Mouse (Mus musculus) kidney, adult 2 months (tissue): Measurements from ENCODE around the gene Dok5. TPM values are rescaled to one million over a fixed set of nuclear protein-coding genes. Genes with fewer than 3 reads are reported as not detected.

Experiments used
- DNase-seq: peaks from one replicate; pipeline ENCODE4 v3.0.0; 2021
- H3K27ac ChIP-seq: fragments of 200-500 bp; 2 replicates; pipeline ENCODE4 v1.5.1; 2012; ENCODE audit warnings: low read depth, low read length, control low read depth, inconsistent platforms; ENCODE audit not compliant: insufficient read depth
- H3K27me3 ChIP-seq: fragments of 200-500 bp; replicated peaks from 2 replicates; pipeline ENCODE4 v1.6.1; 2012; ENCODE audit warnings: mild to moderate bottlenecking, moderate library complexity, low read length, inconsistent platforms; ENCODE audit not compliant: control insufficient read depth, insufficient read depth
- H3K36me3 ChIP-seq: fragments of 200-500 bp; 2 replicates; pipeline ENCODE4 v1.6.1; 2012; ENCODE audit warnings: mild to moderate bottlenecking, moderate library complexity, low read length, inconsistent platforms; ENCODE audit not compliant: control insufficient read depth, insufficient read depth
- H3K4me1 ChIP-seq: fragments of 200-500 bp; 2 replicates; pipeline ENCODE4 v1.6.1; 2011; ENCODE audit warnings: low read length; ENCODE audit not compliant: control insufficient read depth, insufficient read depth
- H3K4me3 ChIP-seq: fragments of 200-500 bp; 2 replicates; pipeline ENCODE4 v1.5.1; 2011; ENCODE audit warnings: mild to moderate bottlenecking, low read depth, low read length, control low read depth; ENCODE audit not compliant: insufficient read depth
- CTCF ChIP-seq: fragments of 200-500 bp; conservative IDR thresholded peaks from 2 replicates; pipeline ENCODE4 v1.5.1; 2011; ENCODE audit warnings: low read depth, mild to moderate bottlenecking, control low read depth, low read length, moderate library complexity, mixed read lengths; ENCODE audit not compliant: insufficient read depth, insufficient read length
- POLR2A ChIP-seq: fragments of 200-500 bp; IDR thresholded peaks from one replicate; pipeline ENCODE4 v1.6.1; 2011; ENCODE audit warnings: low read depth, low read length, control low read depth
- WGBS: fragments of 180-500 bp; shearing (Covaris S2); methylation state at CpG from one replicate; pipeline ENCODE4 v1.1.7; 2018; 5-methylcytosine and 5-hydroxymethylcytosine counted together
- polyA plus RNA-seq: library from polyadenylated mRNA; depleted of rRNA; stranded (reverse); fragments of >200 nt; gene quantifications from 2 replicates; pipeline ENCODE4 v1.2.3, GENCODE M21; 2012

Dok5 gene
- polyA plus RNA-seq, 1 experiment = 0.16 TPM

DNA sequence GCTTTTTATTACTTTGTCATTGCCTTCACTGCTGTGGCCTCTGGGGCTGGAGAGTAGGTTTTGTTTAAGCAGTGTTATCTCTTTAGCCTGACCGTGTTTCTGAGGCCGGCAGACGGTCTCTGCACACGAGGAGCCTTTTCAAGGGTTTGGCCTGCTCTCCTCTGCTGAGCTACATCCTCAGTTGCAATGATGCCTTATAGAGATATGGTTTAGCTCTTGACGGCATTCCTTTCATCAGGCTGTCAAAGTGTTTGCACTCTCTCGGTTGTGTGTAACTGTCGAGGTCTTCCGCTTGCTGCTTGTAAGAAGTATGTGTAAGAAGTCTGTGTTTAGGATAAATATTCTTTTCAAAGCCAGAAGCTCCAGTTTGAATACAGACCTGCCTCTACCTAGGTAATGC is 84.7 kb downstream of the Dok5 start:
- H3K27ac ChIP-seq = no peak overlapping the region
- WGBS = 69% methylated on average over 8 of the region's 8 CpGs
- H3K4me3 ChIP-seq = no peak overlapping the region
- H3K4me1 ChIP-seq = no peaks in the 10 kb centered on the region
- DNase-seq = no peak
- no peaks in the 10 kb centered on the region for H3K27me3 ChIP-seq
- no peak for TF ChIP-seq CTCF
- no peak for TF ChIP-seq POLR2A
- H3K36me3 ChIP-seq = no peaks in the 10 kb centered on the region

DNA sequence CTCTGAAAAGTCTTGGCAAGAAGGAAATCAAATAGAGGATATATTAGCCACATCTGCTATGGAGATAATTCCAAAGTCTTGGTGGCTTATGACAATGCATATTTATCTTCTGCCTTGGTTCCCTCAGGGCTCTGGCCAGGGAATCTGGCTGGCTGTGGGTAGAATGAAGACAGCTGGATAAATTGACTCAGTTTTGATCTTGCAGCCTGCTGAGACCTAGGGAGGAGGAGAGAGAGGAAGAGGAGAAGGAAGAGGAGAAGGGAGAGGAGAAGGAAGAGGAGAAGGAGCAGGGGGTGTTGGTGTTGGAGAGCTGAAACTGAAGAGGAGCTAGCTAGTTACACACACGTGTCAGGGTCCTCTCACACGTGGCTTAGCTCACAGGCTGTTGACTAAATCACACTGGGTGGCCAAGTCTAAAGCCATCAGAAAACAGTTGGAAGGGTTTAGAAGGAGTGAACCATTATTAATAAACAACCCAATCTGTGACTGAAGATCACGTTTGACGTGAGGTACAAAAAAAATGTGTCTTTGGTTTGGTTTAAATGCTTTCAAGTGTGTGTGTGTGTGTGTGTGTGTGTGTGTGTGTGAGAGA is 85.6 kb downstream of the Dok5 start:
- DNase-seq = no peak
- Histone ChIP-seq H3K4me1 (no peaks in the 10 kb centered on the region), H3K27me3 (no peaks in the 10 kb centered on the region), H3K4me3 (no peak overlapping the region), H3K27ac (no peak overlapping the region), H3K36me3 (no peaks in the 10 kb centered on the region)
- WGBS = 51% methylated on average over 4 of the region's 4 CpGs
- no peak for TF ChIP-seq POLR2A
- TF ChIP-seq CTCF = no peak

DNA sequence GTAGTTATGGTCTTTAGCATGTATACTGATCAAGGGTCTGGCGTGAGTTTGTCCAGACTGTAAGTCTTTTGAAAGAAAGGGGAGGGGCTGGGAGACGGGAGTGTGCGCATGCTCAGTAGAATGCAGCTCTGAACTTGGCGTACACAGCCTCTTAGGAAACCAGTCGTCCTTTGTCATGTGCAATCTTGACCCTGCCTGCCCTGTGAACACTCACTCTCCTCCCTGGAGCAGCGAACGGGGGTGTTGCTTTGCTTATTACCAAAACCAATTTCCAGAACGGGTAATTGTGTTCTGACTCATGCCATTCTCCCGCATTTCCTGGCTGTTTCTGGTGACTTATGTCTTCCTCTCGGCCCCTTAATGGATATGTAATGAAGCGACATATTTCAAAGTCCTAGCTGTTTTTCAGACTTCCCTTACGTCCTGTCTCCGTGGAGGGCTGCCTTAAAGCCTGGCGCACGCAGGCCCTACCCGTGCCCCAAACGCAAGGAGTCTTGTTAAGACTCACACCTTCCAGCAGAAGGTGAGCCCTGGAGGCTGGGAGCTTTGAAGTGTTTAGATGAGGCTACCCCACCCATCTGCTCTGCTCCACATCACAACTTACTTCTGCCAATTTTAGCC is 95.3 kb downstream of the Dok5 start:
- peak overlapping the region; percentile 83 for H3K27ac ChIP-seq
- no peaks in the 10 kb centered on the region for H3K27me3 ChIP-seq
- no peaks in the 10 kb centered on the region for H3K36me3 ChIP-seq
- WGBS = 23% methylated on average over 17 of the region's 17 CpGs
- H3K4me3 ChIP-seq = 0 out of 2 replicates have a peak overlapping the region, but pooled peaks have one; percentile 18
- no peak for TF ChIP-seq POLR2A
- TF ChIP-seq CTCF = no peak
- peak; percentile 78 for DNase-seq
- no peaks in the 10 kb centered on the region for H3K4me1 ChIP-seq

DNA sequence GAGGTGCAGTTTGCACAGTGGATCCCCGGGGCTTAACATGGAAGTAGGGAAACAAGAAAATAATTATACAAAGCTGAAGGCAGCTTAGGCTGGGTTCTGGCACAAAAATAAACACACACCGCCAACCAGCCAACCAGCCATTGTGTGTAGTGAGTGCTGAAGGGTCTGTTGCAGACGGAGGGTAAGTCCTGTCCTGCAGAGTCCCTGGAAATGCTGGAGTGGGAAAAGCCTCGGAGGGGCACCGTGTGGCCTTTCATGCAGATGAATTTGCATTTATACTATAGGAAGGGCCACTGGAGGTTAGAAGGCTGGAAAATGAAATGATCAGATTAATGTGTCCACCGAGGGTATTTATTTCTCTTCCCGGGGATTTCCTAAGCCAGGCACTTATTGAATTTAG is 97.2 kb downstream of the Dok5 start:
- DNase-seq = no peak
- Histone ChIP-seq H3K4me1 (no peaks in the 10 kb centered on the region), H3K4me3 (no peak overlapping the region), H3K27ac (no peak overlapping the region), H3K36me3 (no peaks in the 10 kb centered on the region), H3K27me3 (no peaks in the 10 kb centered on the region)
- WGBS = 35% methylated on average over 7 of the region's 7 CpGs
- TF ChIP-seq POLR2A (no peak), CTCF (no peak)

DNA sequence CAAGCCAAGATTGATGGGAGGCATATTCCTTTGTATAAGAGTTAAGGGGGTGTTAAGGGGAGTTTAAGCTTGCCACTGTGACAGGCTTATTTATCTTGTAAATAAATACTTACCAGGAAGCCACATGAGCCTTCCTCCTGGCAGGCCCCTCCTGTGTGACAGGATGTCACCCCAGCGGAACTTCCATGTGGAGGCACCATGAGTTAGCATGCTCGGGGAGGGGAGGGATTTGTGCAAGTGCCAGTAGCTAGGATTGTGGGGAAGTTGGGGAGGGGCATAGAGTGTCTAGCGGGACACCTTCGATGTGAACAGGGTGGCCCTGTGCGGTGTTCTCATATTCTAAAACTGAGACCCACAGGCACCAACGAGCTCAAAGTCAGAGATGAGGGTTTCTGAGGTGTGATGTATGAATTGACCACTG is 97.6 kb downstream of the Dok5 start:
- WGBS = 42% methylated on average over 6 of the region's 6 CpGs
- no peaks in the 10 kb centered on the region for H3K36me3 ChIP-seq
- no peak overlapping the region for H3K27ac ChIP-seq
- no peaks in the 10 kb centered on the region for H3K4me1 ChIP-seq
- DNase-seq = peak; percentile 46
- TF ChIP-seq POLR2A (no peak), CTCF (no peak)
- no peak overlapping the region for H3K4me3 ChIP-seq
- H3K27me3 ChIP-seq = no peaks in the 10 kb centered on the region

DNA sequence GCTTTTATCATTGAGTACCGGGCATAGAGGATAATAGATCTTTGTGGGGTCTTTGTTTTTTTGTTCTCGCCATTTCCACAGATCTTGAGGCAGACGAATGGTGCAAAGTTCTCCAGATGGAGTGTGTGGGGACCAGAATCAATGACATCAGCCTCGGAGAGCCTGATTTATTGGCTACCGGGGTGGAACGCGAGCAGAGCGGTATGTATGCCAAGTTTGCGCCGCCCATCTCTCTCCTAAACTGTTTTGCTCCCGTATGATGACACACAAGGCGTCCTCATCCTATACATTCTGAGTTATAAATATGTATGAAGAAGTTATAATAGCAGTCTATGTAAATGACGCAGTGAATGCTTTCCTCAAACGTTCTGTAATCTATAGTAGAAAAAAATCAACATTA is 98.4 kb downstream of the Dok5 start:
- no peaks in the 10 kb centered on the region for H3K4me1 ChIP-seq
- no peaks in the 10 kb centered on the region for H3K27me3 ChIP-seq
- DNase-seq = no peak
- no peaks in the 10 kb centered on the region for H3K36me3 ChIP-seq
- H3K4me3 ChIP-seq = no peak overlapping the region
- no peak overlapping the region for H3K27ac ChIP-seq
- no peak for TF ChIP-seq CTCF
- 84% methylated on average over 14 of the region's 14 CpGs for WGBS

DNA sequence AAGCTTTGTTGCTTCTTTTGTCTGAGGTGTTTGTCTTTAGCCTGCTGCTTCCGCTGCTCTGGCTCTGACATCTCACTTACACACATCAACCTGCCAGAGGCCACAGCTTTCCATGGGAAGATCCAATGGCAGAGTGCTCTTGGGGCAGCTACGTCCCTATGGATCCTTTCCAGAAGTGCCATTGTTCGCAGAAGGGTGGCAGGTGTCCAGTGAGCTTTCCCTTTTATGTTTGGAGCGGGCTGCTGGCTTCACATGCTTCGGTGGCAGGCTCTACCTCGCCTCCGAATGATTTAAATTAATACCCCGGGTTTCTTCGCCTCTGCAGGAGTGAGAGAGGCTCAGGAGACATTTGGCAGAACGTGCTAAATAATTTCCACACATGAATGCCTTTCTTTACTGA is 105.3 kb downstream of the Dok5 start:
- no peak for TF ChIP-seq POLR2A
- no peak for TF ChIP-seq CTCF
- Histone ChIP-seq H3K4me3 (no peak overlapping the region), H3K27ac (no peak overlapping the region), H3K27me3 (no peaks in the 10 kb centered on the region), H3K36me3 (no peaks in the 10 kb centered on the region), H3K4me1 (no peaks in the 10 kb centered on the region)
- 48% methylated on average over 10 of the region's 10 CpGs for WGBS
- no peak for DNase-seq
